Mouse (Mus musculus): Measurements from ENCODE around the gene Etl4. TPM values are rescaled to one million over a fixed set of nuclear protein-coding genes. Genes with fewer than 3 reads are reported as not detected.

Gene Etl4
- polyA plus RNA-seq, 1 experiment from 2014 or later = 1.5 TPM

GRCm38 (mm10) chr2:20203011-20203410 is 293.4 kb downstream of the Etl4 start:
- WGBS (ENCODE audit: insufficient replicate concordance) = 83% methylated on average over 7 of the region's 7 CpGs
- Histone ChIP-seq H3K4me2 (ENCODE audit: low read depth, low read length) (no peak overlapping the region), H3K9ac (replicated peaks) (no peak overlapping the region), H3K9me3 (ENCODE audit: low read length) (no peaks in the 10 kb centered on the region), H3K36me3 (replicated peaks; ENCODE audit: insufficient read depth, low read length) (no peaks in the 10 kb centered on the region), H3K4me3 (ENCODE audit: low read depth, low read length) (no peak overlapping the region), H3K27me3 (ENCODE audit: insufficient read depth, low read length) (no peaks in the 10 kb centered on the region), H3K4me1 (ENCODE audit: insufficient read depth) (no peaks in the 10 kb centered on the region), H3K27ac (ENCODE audit: low read depth) (no peak overlapping the region)
- no peak for ATAC-seq
- TF ChIP-seq EP300 (IDR thresholded peaks at IDR 0.05; ENCODE audit: low read depth) (no peak), CTCF (IDR thresholded peaks at IDR 0.05; ENCODE audit: low read depth) (no peak)
- no peak for DNase-seq

- WGBS (ENCODE audit: insufficient replicate concordance) = 53% methylated on average over 1 of the region's 1 CpGs
- DNase-seq = no peak
These were observed 297.1 kb downstream of the Etl4 start for GRCm38 (mm10) chr2:20206647-20207046.

GRCm38 (mm10) chr2:20208683-20209194 is 299.2 kb downstream of the Etl4 start:
- Histone ChIP-seq H3K9ac (replicated peaks) (no peak overlapping the region), H3K27me3 (ENCODE audit: insufficient read depth, low read length) (no peaks in the 10 kb centered on the region), H3K4me1 (ENCODE audit: insufficient read depth) (no peaks in the 10 kb centered on the region), H3K4me2 (ENCODE audit: low read depth, low read length) (no peak overlapping the region), H3K27ac (ENCODE audit: low read depth) (no peak overlapping the region), H3K36me3 (replicated peaks; ENCODE audit: insufficient read depth, low read length) (no peaks in the 10 kb centered on the region), H3K9me3 (ENCODE audit: low read length) (no peaks in the 10 kb centered on the region), H3K4me3 (ENCODE audit: low read depth, low read length) (no peak overlapping the region)
- TF ChIP-seq EP300 (IDR thresholded peaks at IDR 0.05; ENCODE audit: low read depth) = no peak
- WGBS (ENCODE audit: insufficient replicate concordance) = 58% methylated on average over 3 of the region's 3 CpGs
- no peak for ATAC-seq
- DNase-seq = no peak

More at GRCm38 (mm10) chr2:20206647-20207046, 297.1 kb downstream of the Etl4 start:
- no peak overlapping the region for H3K4me2 ChIP-seq (ENCODE audit: low read depth, low read length)
- H3K36me3 ChIP-seq (replicated peaks; ENCODE audit: insufficient read depth, low read length) = no peaks in the 10 kb centered on the region
- no peaks in the 10 kb centered on the region for H3K4me1 ChIP-seq (ENCODE audit: insufficient read depth)
- H3K9me3 ChIP-seq (ENCODE audit: low read length) = no peaks in the 10 kb centered on the region
- TF ChIP-seq CTCF (IDR thresholded peaks at IDR 0.05; ENCODE audit: low read depth) (no peak), EP300 (IDR thresholded peaks at IDR 0.05; ENCODE audit: low read depth) (no peak)
- H3K27me3 ChIP-seq (ENCODE audit: insufficient read depth, low read length) = no peaks in the 10 kb centered on the region
- H3K27ac ChIP-seq (ENCODE audit: low read depth) = no peak overlapping the region
- no peak overlapping the region for H3K9ac ChIP-seq (replicated peaks)
- no peak for ATAC-seq
- H3K4me3 ChIP-seq (ENCODE audit: low read depth, low read length) = no peak overlapping the region

- H3K27me3 ChIP-seq (ENCODE audit: insufficient read depth, low read length) = no peaks in the 10 kb centered on the region
- DNase-seq = no peak
- H3K4me2 ChIP-seq (ENCODE audit: low read depth, low read length) = no peak overlapping the region
- H3K9me3 ChIP-seq (ENCODE audit: low read length) = no peaks in the 10 kb centered on the region
- no peaks in the 10 kb centered on the region for H3K4me1 ChIP-seq (ENCODE audit: insufficient read depth)
- H3K9ac ChIP-seq (replicated peaks) = no peak overlapping the region
- WGBS (ENCODE audit: insufficient replicate concordance) = 69% methylated on average over 4 of the region's 4 CpGs
- no peak overlapping the region for H3K27ac ChIP-seq (ENCODE audit: low read depth)
- ATAC-seq = no peak
- no peaks in the 10 kb centered on the region for H3K36me3 ChIP-seq (replicated peaks; ENCODE audit: insufficient read depth, low read length)
- no peak for TF ChIP-seq EP300 (IDR thresholded peaks at IDR 0.05; ENCODE audit: low read depth)
- TF ChIP-seq CTCF (IDR thresholded peaks at IDR 0.05; ENCODE audit: low read depth) = no peak
- no peak overlapping the region for H3K4me3 ChIP-seq (ENCODE audit: low read depth, low read length)
These were observed 299.8 kb downstream of the Etl4 start for GRCm38 (mm10) chr2:20209359-20209758.

GRCm38 (mm10) chr2:20216275-20216674 is 306.7 kb downstream of the Etl4 start:
- no peaks in the 10 kb centered on the region for H3K36me3 ChIP-seq (replicated peaks; ENCODE audit: insufficient read depth, low read length)
- TF ChIP-seq EP300 (IDR thresholded peaks at IDR 0.05; ENCODE audit: low read depth) (no peak), CTCF (IDR thresholded peaks at IDR 0.05; ENCODE audit: low read depth) (no peak)
- no peak for ATAC-seq
- DNase-seq = no peak
- no peak overlapping the region for H3K9ac ChIP-seq (replicated peaks)
- no peaks in the 10 kb centered on the region for H3K27me3 ChIP-seq (ENCODE audit: insufficient read depth, low read length)
- WGBS (ENCODE audit: insufficient replicate concordance) = 74% methylated on average over 2 of the region's 2 CpGs
- no peak overlapping the region for H3K4me2 ChIP-seq (ENCODE audit: low read depth, low read length)
- no peaks in the 10 kb centered on the region for H3K9me3 ChIP-seq (ENCODE audit: low read length)
- no peaks in the 10 kb centered on the region for H3K4me1 ChIP-seq (ENCODE audit: insufficient read depth)
- no peak overlapping the region for H3K4me3 ChIP-seq (ENCODE audit: low read depth, low read length)
- H3K27ac ChIP-seq (ENCODE audit: low read depth) = no peak overlapping the region

- Histone ChIP-seq H3K4me1 (ENCODE audit: insufficient read depth) (no peaks in the 10 kb centered on the region), H3K4me2 (ENCODE audit: low read depth, low read length) (no peak overlapping the region), H3K27me3 (ENCODE audit: insufficient read depth, low read length) (no peaks in the 10 kb centered on the region), H3K27ac (ENCODE audit: low read depth) (no peak overlapping the region), H3K36me3 (replicated peaks; ENCODE audit: insufficient read depth, low read length) (no peaks in the 10 kb centered on the region), H3K4me3 (ENCODE audit: low read depth, low read length) (no peak overlapping the region), H3K9me3 (ENCODE audit: low read length) (no peaks in the 10 kb centered on the region), H3K9ac (replicated peaks) (no peak overlapping the region)
- DNase-seq (no peak), ATAC-seq (no peak)
- TF ChIP-seq CTCF (IDR thresholded peaks at IDR 0.05; ENCODE audit: low read depth) (no peak), EP300 (IDR thresholded peaks at IDR 0.05; ENCODE audit: low read depth) (no peak)
- WGBS (ENCODE audit: insufficient replicate concordance) = 82% methylated on average over 5 of the region's 5 CpGs
These were observed 307.3 kb downstream of the Etl4 start for GRCm38 (mm10) chr2:20216686-20217437.

Data from liver, postnatal 0 days (tissue).